Mouse (Mus musculus): Measurements from ENCODE around the gene Itpa. TPM values are rescaled to one million over a fixed set of nuclear protein-coding genes. Genes with fewer than 3 reads are reported as not detected.
A peak's percentile ranks its signal among the peaks of the same experiment; 100 is the strongest.
"Not testable (repeated sequence)": the region's sequence is repeated elsewhere in the genome, so short reads cannot be mapped to it uniquely, and the experiment has no call there.

Itpa gene
- polyA plus RNA-seq, 1 experiment from 2014 or later, result 152 TPM

DNA sequence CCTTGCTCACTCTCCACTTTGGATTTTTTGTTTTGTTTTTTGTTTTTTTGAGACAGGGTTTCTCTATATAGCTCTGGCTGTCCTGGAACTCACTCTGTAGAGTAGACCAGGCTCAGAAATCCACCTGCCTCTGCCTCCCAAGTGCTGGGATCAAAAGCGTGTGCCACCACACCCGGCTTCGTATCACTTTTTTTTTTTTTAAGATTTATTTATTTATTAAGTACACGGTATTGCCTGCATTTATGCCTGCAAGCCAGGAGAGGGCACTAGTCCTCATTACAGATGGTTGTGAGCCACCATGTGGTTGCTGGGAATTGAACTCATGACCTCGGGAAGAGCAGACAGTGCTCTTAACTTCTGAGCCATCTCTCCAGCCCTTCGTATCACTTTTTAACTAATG lies 18.4 kb upstream of the Itpa start:
- WGBS, result 81% methylated on average over 6 of the region's 6 CpGs
- H3K36me3 ChIP-seq (ENCODE audit: control insufficient read depth, insufficient read depth, low read length); H3K4me1 ChIP-seq (replicated peaks; ENCODE audit: control insufficient read depth, insufficient read depth, low read length); ATAC-seq (replicated peaks; ENCODE audit: low FRiP score); H3K4me3 ChIP-seq (ENCODE audit: low read depth, low read length); H3K9me3 ChIP-seq (ENCODE audit: control insufficient read depth, low read length); H3K9ac ChIP-seq (ENCODE audit: low read length); DNase-seq (ENCODE audit: low spot score); H3K4me2 ChIP-seq (ENCODE audit: low read depth, low read length, severe bottlenecking); H3K27ac ChIP-seq (ENCODE audit: low read depth, low read length); H3K27me3 ChIP-seq (ENCODE audit: control insufficient read depth, insufficient read depth, low read length): not testable (repeated sequence)

- WGBS, result 87% methylated on average over 2 of the region's 2 CpGs
- H3K36me3 ChIP-seq (ENCODE audit: control insufficient read depth, insufficient read depth, low read length), result no peaks in the 10 kb centered on the region; the same call in 1 of the 2 replicates
- ATAC-seq (replicated peaks; ENCODE audit: low FRiP score), result no peak
Measured at GRCm38 (mm10) chr2:130653303-130653702, 14.1 kb upstream of the Itpa start.

DNA sequence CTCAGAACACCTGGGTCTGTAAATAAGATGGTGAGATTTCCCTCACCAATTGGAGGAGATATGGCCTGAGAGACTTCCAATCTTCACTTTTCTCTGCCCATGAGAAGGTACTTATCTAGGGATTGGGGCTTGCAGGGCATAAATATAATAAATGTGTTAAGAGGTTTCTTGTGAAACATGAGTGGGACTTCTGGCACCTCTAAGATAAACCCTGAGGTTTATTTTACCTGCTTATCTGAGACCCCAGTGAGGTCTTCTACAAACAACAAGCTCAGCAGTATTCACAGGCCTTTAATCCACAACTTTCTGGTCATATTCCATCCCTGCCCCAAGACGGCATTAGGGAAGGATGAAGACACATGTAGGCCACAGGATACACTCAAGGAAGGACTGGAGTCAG lies 13.7 kb upstream of the Itpa start:
- no peaks in the 10 kb centered on the region for H3K4me1 ChIP-seq (replicated peaks; ENCODE audit: control insufficient read depth, insufficient read depth, low read length)
- H3K9ac ChIP-seq (ENCODE audit: low read length), result no peak overlapping the region
- H3K4me2 ChIP-seq (ENCODE audit: low read depth, low read length, severe bottlenecking), result no peak overlapping the region
- no peaks in the 10 kb centered on the region; the same call in 1 of the 2 replicates for H3K36me3 ChIP-seq (ENCODE audit: control insufficient read depth, insufficient read depth, low read length)
- no peak overlapping the region for H3K27ac ChIP-seq (ENCODE audit: low read depth, low read length)
- 95% methylated on average over 1 of the region's 1 CpGs for WGBS
- no peaks in the 10 kb centered on the region for H3K9me3 ChIP-seq (ENCODE audit: control insufficient read depth, low read length)
- ATAC-seq (replicated peaks; ENCODE audit: low FRiP score) (no peak), DNase-seq (ENCODE audit: low spot score) (no peak)
- H3K4me3 ChIP-seq (ENCODE audit: low read depth, low read length), result no peak overlapping the region
- H3K27me3 ChIP-seq (ENCODE audit: control insufficient read depth, insufficient read depth, low read length), result no peaks in the 10 kb centered on the region

More at GRCm38 (mm10) chr2:130653303-130653702, 14.1 kb upstream of the Itpa start:
- no peak overlapping the region for H3K27ac ChIP-seq (ENCODE audit: low read depth, low read length)
- no peak for DNase-seq (ENCODE audit: low spot score)
- no peak overlapping the region for H3K4me3 ChIP-seq (ENCODE audit: low read depth, low read length)
- H3K9ac ChIP-seq (ENCODE audit: low read length), result no peak overlapping the region
- no peaks in the 10 kb centered on the region for H3K9me3 ChIP-seq (ENCODE audit: control insufficient read depth, low read length)
- no peaks in the 10 kb centered on the region for H3K4me1 ChIP-seq (replicated peaks; ENCODE audit: control insufficient read depth, insufficient read depth, low read length)
- no peak overlapping the region for H3K4me2 ChIP-seq (ENCODE audit: low read depth, low read length, severe bottlenecking)
- H3K27me3 ChIP-seq (ENCODE audit: control insufficient read depth, insufficient read depth, low read length), result no peaks in the 10 kb centered on the region

DNA sequence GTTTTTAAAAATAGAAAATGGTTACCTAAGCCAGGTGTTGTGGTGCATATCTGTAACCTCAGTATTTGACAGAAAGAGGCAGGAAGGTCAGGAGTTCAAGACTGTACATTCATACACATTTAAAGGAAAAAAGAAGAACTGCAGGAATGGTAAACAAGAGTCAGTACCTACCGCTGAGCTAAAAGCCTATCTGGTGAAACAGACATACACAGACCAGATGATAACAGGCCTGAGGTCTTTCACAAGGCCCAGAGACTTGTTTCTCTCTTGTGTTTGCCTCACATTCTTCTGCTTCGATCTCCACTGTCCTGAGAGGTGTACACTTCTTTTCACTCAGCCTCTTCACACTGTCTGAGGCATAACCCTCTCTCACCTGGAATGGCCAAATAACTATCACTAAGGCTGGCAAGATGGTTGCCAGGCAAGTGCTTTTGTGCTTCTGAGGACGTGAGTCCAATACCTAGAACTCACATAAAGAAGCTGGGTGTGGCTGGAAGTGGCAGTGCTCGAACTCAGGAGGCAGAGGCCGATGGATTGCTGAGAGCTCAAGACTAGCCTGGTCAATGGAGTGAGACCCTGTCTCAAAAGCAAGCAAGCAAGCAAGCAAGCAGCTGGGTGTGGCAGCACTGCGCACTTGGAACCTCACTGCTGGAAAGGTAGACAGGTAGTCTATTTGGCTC lies 11.6 kb upstream of the Itpa start:
- Histone ChIP-seq H3K9me3 (ENCODE audit: control insufficient read depth, low read length) (no peaks in the 10 kb centered on the region), H3K4me1 (replicated peaks; ENCODE audit: control insufficient read depth, insufficient read depth, low read length) (no peaks in the 10 kb centered on the region), H3K27ac (ENCODE audit: low read depth, low read length) (no peak overlapping the region), H3K4me2 (ENCODE audit: low read depth, low read length, severe bottlenecking) (no peak overlapping the region), H3K9ac (ENCODE audit: low read length) (no peak overlapping the region), H3K36me3 (ENCODE audit: control insufficient read depth, insufficient read depth, low read length) (no peaks in the 10 kb centered on the region; the same call in 1 of the 2 replicates), H3K4me3 (ENCODE audit: low read depth, low read length) (no peak overlapping the region), H3K27me3 (ENCODE audit: control insufficient read depth, insufficient read depth, low read length) (no peaks in the 10 kb centered on the region)
- 90% methylated on average over 6 of the region's 6 CpGs for WGBS
- no peak for ATAC-seq (replicated peaks; ENCODE audit: low FRiP score)
- no peak for DNase-seq (ENCODE audit: low spot score)

DNA sequence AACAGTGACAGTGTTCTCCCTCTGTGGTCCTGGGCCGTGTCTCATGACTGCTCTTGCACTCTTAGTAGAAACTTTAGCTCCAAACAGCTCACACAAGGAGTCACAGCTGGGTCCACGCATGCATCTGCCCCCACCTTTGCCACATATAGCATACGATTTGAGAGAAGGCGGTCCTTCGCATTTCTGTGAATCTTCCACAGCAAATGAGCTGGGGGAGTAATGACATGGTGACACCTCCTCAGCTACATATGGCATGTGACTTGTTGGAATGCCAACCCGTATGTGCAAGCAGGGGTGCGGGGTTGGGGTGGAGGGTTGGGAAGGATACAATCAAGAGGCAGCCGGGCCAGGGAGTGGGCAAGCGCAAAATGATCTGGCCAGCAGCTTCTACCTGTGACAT lies 10.9 kb upstream of the Itpa start:
- DNase-seq (ENCODE audit: low spot score) (no peak), ATAC-seq (replicated peaks; ENCODE audit: low FRiP score) (no peak)
- H3K4me2 ChIP-seq (ENCODE audit: low read depth, low read length, severe bottlenecking), result no peak overlapping the region
- H3K27ac ChIP-seq (ENCODE audit: low read depth, low read length), result no peak overlapping the region
- H3K27me3 ChIP-seq (ENCODE audit: control insufficient read depth, insufficient read depth, low read length), result no peaks in the 10 kb centered on the region
- no peak overlapping the region for H3K4me3 ChIP-seq (ENCODE audit: low read depth, low read length)
- H3K4me1 ChIP-seq (replicated peaks; ENCODE audit: control insufficient read depth, insufficient read depth, low read length), result no peaks in the 10 kb centered on the region
- no peaks in the 10 kb centered on the region; the same call in 1 of the 2 replicates for H3K36me3 ChIP-seq (ENCODE audit: control insufficient read depth, insufficient read depth, low read length)
- no peaks in the 10 kb centered on the region for H3K9me3 ChIP-seq (ENCODE audit: control insufficient read depth, low read length)
- 95% methylated on average over 9 of the region's 9 CpGs for WGBS
- H3K9ac ChIP-seq (ENCODE audit: low read length), result no peak overlapping the region

DNA sequence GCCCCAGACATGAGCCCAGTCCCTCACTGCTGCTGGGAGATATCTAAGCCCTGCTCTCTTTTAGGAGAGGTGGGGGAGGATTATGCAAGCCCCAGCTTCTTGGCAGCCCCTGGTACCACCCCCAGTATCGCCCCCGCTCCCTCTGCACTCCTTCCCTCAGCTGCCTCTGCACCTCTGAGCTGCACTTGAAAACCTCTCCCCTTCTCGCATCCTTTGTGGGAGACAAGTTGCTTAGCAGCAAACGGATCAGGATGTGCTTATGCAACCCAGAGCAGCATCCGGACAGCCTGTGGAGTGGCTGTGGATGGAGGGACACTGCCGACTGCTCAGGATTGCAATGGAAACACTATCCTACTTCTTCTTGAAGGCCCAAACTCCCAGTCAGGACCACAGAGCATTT lies 9.9 kb upstream of the Itpa start:
- Histone ChIP-seq H3K4me2 (ENCODE audit: low read depth, low read length, severe bottlenecking) (no peak overlapping the region), H3K4me3 (ENCODE audit: low read depth, low read length) (no peak overlapping the region), H3K36me3 (ENCODE audit: control insufficient read depth, insufficient read depth, low read length) (no peaks in the 10 kb centered on the region; the same call in 1 of the 2 replicates), H3K9me3 (ENCODE audit: control insufficient read depth, low read length) (no peaks in the 10 kb centered on the region), H3K27ac (ENCODE audit: low read depth, low read length) (no peak overlapping the region), H3K4me1 (replicated peaks; ENCODE audit: control insufficient read depth, insufficient read depth, low read length) (no peaks in the 10 kb centered on the region), H3K9ac (ENCODE audit: low read length) (no peak overlapping the region), H3K27me3 (ENCODE audit: control insufficient read depth, insufficient read depth, low read length) (no peaks in the 10 kb centered on the region)
- 88% methylated on average over 6 of the region's 6 CpGs for WGBS
- DNase-seq (ENCODE audit: low spot score) (no peak), ATAC-seq (replicated peaks; ENCODE audit: low FRiP score) (no peak)

- no peak overlapping the region for H3K4me3 ChIP-seq (ENCODE audit: low read depth, low read length)
- H3K9ac ChIP-seq (ENCODE audit: low read length), result no peak overlapping the region
- no peaks in the 10 kb centered on the region for H3K27me3 ChIP-seq (ENCODE audit: control insufficient read depth, insufficient read depth, low read length)
- ATAC-seq (replicated peaks; ENCODE audit: low FRiP score) (no peak), DNase-seq (ENCODE audit: low spot score) (no peak)
- no peaks in the 10 kb centered on the region; the same call in 1 of the 2 replicates for H3K36me3 ChIP-seq (ENCODE audit: control insufficient read depth, insufficient read depth, low read length)
- no peaks in the 10 kb centered on the region for H3K9me3 ChIP-seq (ENCODE audit: control insufficient read depth, low read length)
- no peak overlapping the region for H3K27ac ChIP-seq (ENCODE audit: low read depth, low read length)
- no peak overlapping the region for H3K4me2 ChIP-seq (ENCODE audit: low read depth, low read length, severe bottlenecking)
- peaks cover 3% of the 10 kb centered on the region for H3K4me1 ChIP-seq (replicated peaks; ENCODE audit: control insufficient read depth, insufficient read depth, low read length)
- WGBS, result 94% methylated on average over 10 of the region's 10 CpGs
Measured at GRCm38 (mm10) chr2:130658530-130658929, 8.9 kb upstream of the Itpa start.

DNA sequence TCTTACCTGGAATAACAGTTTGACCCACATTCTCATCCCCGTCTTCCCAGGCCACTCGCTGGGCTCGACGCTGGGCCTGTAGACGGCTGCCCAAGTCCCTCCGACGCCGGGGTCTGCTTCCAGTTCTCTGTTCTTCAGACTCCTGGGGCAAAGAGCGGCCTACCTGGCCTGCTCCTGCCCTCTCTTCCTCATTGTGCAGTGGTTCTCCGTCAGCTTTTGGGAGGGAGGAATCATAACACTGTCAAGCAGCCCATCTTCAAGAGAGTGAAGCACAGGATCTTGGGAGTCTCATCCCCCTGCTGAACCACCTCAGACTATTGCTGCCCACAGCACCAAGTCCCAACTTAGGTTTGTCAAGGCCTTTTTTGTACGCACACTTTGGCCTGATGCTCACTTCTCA lies 4.1 kb upstream of the Itpa start:
- ATAC-seq (replicated peaks; ENCODE audit: low FRiP score), result no peak
- Histone ChIP-seq H3K4me1 (replicated peaks; ENCODE audit: control insufficient read depth, insufficient read depth, low read length) (peaks cover 10% of the 10 kb centered on the region), H3K27ac (ENCODE audit: low read depth, low read length) (no peak overlapping the region), H3K27me3 (ENCODE audit: control insufficient read depth, insufficient read depth, low read length) (no peaks in the 10 kb centered on the region), H3K4me3 (ENCODE audit: low read depth, low read length) (peak overlapping the region; percentile 58; the same call in 1 of the 2 replicates), H3K9ac (ENCODE audit: low read length) (peak overlapping the region; percentile 86; the same call in 1 of the 2 replicates), H3K9me3 (ENCODE audit: control insufficient read depth, low read length) (no peaks in the 10 kb centered on the region), H3K4me2 (ENCODE audit: low read depth, low read length, severe bottlenecking) (peak overlapping the region; percentile 77; the same call in 1 of the 2 replicates), H3K36me3 (ENCODE audit: control insufficient read depth, insufficient read depth, low read length) (no peaks in the 10 kb centered on the region; the same call in 1 of the 2 replicates)
- DNase-seq (ENCODE audit: low spot score), result no peak
- WGBS, result 91% methylated on average over 11 of the region's 11 CpGs
